ENCODE assay signal across 19 mouse cellular contexts in genomic region chr16:4818349-4818748, GRCm38 (mm10). TPM values are rescaled to one million over a fixed set of nuclear protein-coding genes. Genes with fewer than 3 reads are reported as not detected.
"Had no signal": no experiment of that assay in that cellular context is flagged by ENCODE, and none has a peak within 500 bp of the region (broad histone marks: within the 10 kb centered on the region; RNA-seq: fewer than 3 reads in every experiment).

No protein-coding gene starts in this region.

- H3K4me1 ChIP-seq: lung, embryonic 15.5 days; midbrain, embryonic 13.5 days; midbrain, embryonic 15.5 days; neural tube, embryonic 12.5 days had no signal

- H3K4me3 ChIP-seq: lung, embryonic 15.5 days; megakaryocyte, embryonic 14.5 days; midbrain, embryonic 13.5 days; midbrain, embryonic 15.5 days; neural tube, embryonic 12.5 days had no signal

- H3K36me3 ChIP-seq: lung, embryonic 15.5 days; midbrain, embryonic 13.5 days; midbrain, embryonic 15.5 days; neural tube, embryonic 12.5 days had no signal

- H3K9ac ChIP-seq: liver, postnatal 0 days; lung, embryonic 15.5 days; midbrain, embryonic 13.5 days; midbrain, embryonic 15.5 days; neural tube, embryonic 12.5 days had no signal

- H3K27ac ChIP-seq: lung, embryonic 15.5 days; macrophage; midbrain, embryonic 13.5 days; midbrain, embryonic 15.5 days; neural tube, embryonic 12.5 days had no signal

- H3K9me3 ChIP-seq: midbrain, embryonic 15.5 days had no signal

- DNase-seq: liver, postnatal 0 days; lung, adult 2 months; lung, postnatal 14 days; lung, postnatal 36 days; retina, postnatal 1 day; right cerebral cortex, adult 18-20 months; right cerebral cortex, postnatal 25 days; right cerebral cortex, postnatal 4 days; spleen, adult 18-20 months; thymus, adult 18-20 months; thymus, postnatal 14 days; thymus, postnatal 36 days had no signal

- H3K27me3 ChIP-seq: lung, embryonic 15.5 days; megakaryocyte, embryonic 14.5 days; midbrain, embryonic 13.5 days; midbrain, embryonic 15.5 days; neural tube, embryonic 12.5 days had no signal

RNA-seq across cellular contexts. Expression of gene 4930562C15Rik, which starts 16.9 kb away (rescaled TPM):
- polyA plus RNA-seq: liver, postnatal 0 days; small intestine, adult 2 months had no signal
